Mouse (Mus musculus): ENCODE measurements around the gene Fbxl22.

- no peak for TF ChIP-seq POLR2A (IDR thresholded peaks at IDR 0.05; ENCODE audit: low read depth, low read length)
- TF ChIP-seq CTCF (IDR thresholded peaks at IDR 0.05; ENCODE audit: extremely low read depth, insufficient read depth, insufficient read length, insufficient replicate concordance) = no peak
Observed at GRCm38 (mm10) chr9:66477785-66478184, 36.6 kb downstream of the Fbxl22 start.

Data from spleen, adult 2 months (tissue).